Mouse (Mus musculus) MEL (cell line): ENCODE measurements at regions not wholly inside any gene's neighbourhood (a gene's known extent, or its start where the extent isn't known, plus 50 kb on each side); places are given as distances from the start of the nearest gene placed in this dataset.

Source experiments
- CTCF ChIP-seq, 3 experiments: IDR thresholded peaks in 2 of 3; conservative IDR thresholded peaks in 1 of 3; 2 replicates each; pipeline ENCODE4 v1.5.1; 2011 to 2012; ENCODE audit warnings: low read length in 3 of 3, low read depth in 2 of 3, mild to moderate bottlenecking in 2 of 3, improper control_type of control experiment in 1 of 3, inconsistent platforms in 1 of 3, mixed read lengths in 1 of 3, moderate library complexity in 1 of 3; ENCODE audit not compliant: control insufficient read depth in 1 of 3, insufficient read depth in 1 of 3, poor library complexity in 1 of 3, severe bottlenecking in 1 of 3
- E2F4 ChIP-seq: IDR thresholded peaks from 2 replicates; pipeline ENCODE4 v1.6.1; 2011; ENCODE audit warnings: low read depth, low read length, improper control_type of control experiment, borderline replicate concordance
- GATA1 ChIP-seq: IDR thresholded peaks from 2 replicates; pipeline ENCODE4 v1.6.1; 2011; ENCODE audit warnings: low read depth, low read length, improper control_type of control experiment
- HCFC1 ChIP-seq: IDR thresholded peaks from 2 replicates; pipeline ENCODE4 v1.6.1; 2012; ENCODE audit warnings: low read depth, mild to moderate bottlenecking, inconsistent platforms, low read length, improper control_type of control experiment, moderate library complexity
- JUND ChIP-seq: IDR thresholded peaks from 2 replicates; pipeline ENCODE4 v1.6.1; 2011; ENCODE audit warnings: low read depth, mild to moderate bottlenecking, improper control_type of control experiment, low read length
- MAX ChIP-seq: IDR thresholded peaks from 2 replicates; pipeline ENCODE4 v1.6.1; 2011; ENCODE audit warnings: low read length, improper control_type of control experiment
- NRF1 ChIP-seq: IDR thresholded peaks from 2 replicates; pipeline ENCODE4 v1.6.1; 2014; ENCODE audit warnings: low read depth, mild to moderate bottlenecking, inconsistent platforms, low read length, improper control_type of control experiment, moderate library complexity; ENCODE audit not compliant: poor library complexity, insufficient read depth, severe bottlenecking
- POLR2A ChIP-seq, 2 experiments: IDR thresholded peaks; 2 replicates each; pipeline ENCODE4 v1.6.1; 2011 to 2012; ENCODE audit warnings: low read length in 2 of 2, mild to moderate bottlenecking in 2 of 2, control low read depth in 1 of 2, improper control_type of control experiment in 1 of 2, low read depth in 1 of 2, moderate library complexity in 1 of 2; ENCODE audit not compliant: control insufficient read depth in 1 of 2, insufficient read depth in 1 of 2, poor library complexity in 1 of 2
- POLR2AphosphoS2 ChIP-seq: IDR thresholded peaks from 2 replicates; pipeline ENCODE4 v1.6.1; 2011; ENCODE audit warnings: low read length, improper control_type of control experiment
- TAL1 ChIP-seq: IDR thresholded peaks from 2 replicates; pipeline ENCODE4 v1.6.1; 2012; ENCODE audit warnings: mild to moderate bottlenecking, inconsistent platforms, low read length, moderate library complexity, mixed read lengths
- TBP ChIP-seq: IDR thresholded peaks from 2 replicates; pipeline ENCODE4 v1.8.0; 2011; ENCODE audit warnings: low read depth, low read length, improper control_type of control experiment
- USF1 ChIP-seq: IDR thresholded peaks from 2 replicates; pipeline ENCODE4 v1.6.1; 2014; ENCODE audit warnings: low read depth, mild to moderate bottlenecking, inconsistent platforms, low read length, improper control_type of control experiment, moderate library complexity
- ZKSCAN1 ChIP-seq: IDR thresholded peaks from 2 replicates; pipeline ENCODE4 v1.6.1; 2012; ENCODE audit warnings: low read depth, mild to moderate bottlenecking, inconsistent platforms, low read length, improper control_type of control experiment, moderate library complexity

GRCm38 (mm10) chr13:60438177-60438576 is 163.6 kb upstream of the Dapk1 start:
- no peak for TF ChIP-seq JUND
- TF ChIP-seq GATA1, result no peak
- no peak for TF ChIP-seq POLR2A (IDR thresholded peaks at IDR 0.05; ENCODE audit: control insufficient read depth in 1 of 2, insufficient read depth in 1 of 2, low read depth in 1 of 2, low read length in 2 of 2, poor library complexity in 1 of 2)
- TF ChIP-seq TBP, result no peak
- no peak for TF ChIP-seq HCFC1
- TF ChIP-seq E2F4, result no peak
- TF ChIP-seq CTCF (IDR thresholded peaks at IDR 0.05 in 2 of 3, conservative IDR thresholded peaks at IDR 0.05 in 1 of 3; ENCODE audit: control insufficient read depth in 1 of 3, insufficient read depth in 1 of 3, low read depth in 2 of 3, low read length in 3 of 3, poor library complexity in 1 of 3, severe bottlenecking in 1 of 3), result no peak
- TF ChIP-seq USF1, result no peak
- no peak for TF ChIP-seq NRF1
- no peak for TF ChIP-seq TAL1
- no peak for TF ChIP-seq MAX
- no peak for TF ChIP-seq ZKSCAN1
- no peak for TF ChIP-seq POLR2AphosphoS2
